Mouse (Mus musculus) heart, embryonic 15.5 days (tissue): ENCODE data around the gene Trem3. TPM values are rescaled to one million over a fixed set of nuclear protein-coding genes. Genes with fewer than 3 reads are reported as not detected.

Experiments
- ATAC-seq: fragments of 200-750 bp; cut with Nextera tagmentation; replicated peaks from 2 replicates; pipeline ENCODE4 v1.8.0; 2017; ENCODE audit warnings: low read depth, moderate TSS enrichment; ENCODE audit not compliant: insufficient number of reproducible peaks, insufficient read depth, low FRiP score
- H3K27ac ChIP-seq: fragments of 300-500 bp; sonication (generic); 2 replicates; pipeline ENCODE4 v1.5.1; 2015; ENCODE audit warnings: mild to moderate bottlenecking, inconsistent platforms
- H3K27me3 ChIP-seq: fragments of 300-500 bp; sonication (generic); 2 replicates; pipeline ENCODE4 v1.6.1; 2015; ENCODE audit warnings: inconsistent platforms
- H3K36me3 ChIP-seq: fragments of 300-500 bp; sonication (generic); 2 replicates; pipeline ENCODE4 v1.6.1; 2015; ENCODE audit warnings: mild to moderate bottlenecking, inconsistent platforms
- H3K4me1 ChIP-seq: fragments of 300-500 bp; sonication (generic); replicated peaks from 2 replicates; pipeline ENCODE4 v1.6.1; 2015; ENCODE audit warnings: inconsistent platforms
- H3K4me2 ChIP-seq: fragments of 300-500 bp; sonication (generic); 2 replicates; pipeline ENCODE4 v1.6.1; 2015; ENCODE audit warnings: inconsistent platforms, mild to moderate bottlenecking, moderate library complexity
- H3K4me3 ChIP-seq: fragments of 300-500 bp; sonication (generic); 2 replicates; pipeline ENCODE4 v1.5.1; 2015; ENCODE audit warnings: mild to moderate bottlenecking, inconsistent platforms
- H3K9ac ChIP-seq: fragments of 300-500 bp; sonication (generic); 2 replicates; pipeline ENCODE4 v1.6.1; 2015; ENCODE audit warnings: mild to moderate bottlenecking, inconsistent platforms
- H3K9me3 ChIP-seq: fragments of 300-500 bp; sonication (generic); replicated peaks from 2 replicates; pipeline ENCODE4 v1.6.1; 2016; ENCODE audit warnings: inconsistent platforms
- WGBS: fragments of 180-500 bp; shearing (Covaris S2); methylation state at CpG from one replicate; pipeline ENCODE4 v1.1.7; 2015; ENCODE audit warnings: mixed read lengths; 5-methylcytosine and 5-hydroxymethylcytosine counted together
- polyA plus RNA-seq: library from polyadenylated mRNA; unstranded; fragments of >200 nt; fragmentation: Nextera tagmentation; extraction: Ambion mirVana; gene quantifications from 2 replicates; pipeline ENCODE4 v1.2.1, GENCODE M21; 2015

Gene Trem3
- polyA plus RNA-seq, 1 experiment from 2014 or later = 0.13 TPM

DNA sequence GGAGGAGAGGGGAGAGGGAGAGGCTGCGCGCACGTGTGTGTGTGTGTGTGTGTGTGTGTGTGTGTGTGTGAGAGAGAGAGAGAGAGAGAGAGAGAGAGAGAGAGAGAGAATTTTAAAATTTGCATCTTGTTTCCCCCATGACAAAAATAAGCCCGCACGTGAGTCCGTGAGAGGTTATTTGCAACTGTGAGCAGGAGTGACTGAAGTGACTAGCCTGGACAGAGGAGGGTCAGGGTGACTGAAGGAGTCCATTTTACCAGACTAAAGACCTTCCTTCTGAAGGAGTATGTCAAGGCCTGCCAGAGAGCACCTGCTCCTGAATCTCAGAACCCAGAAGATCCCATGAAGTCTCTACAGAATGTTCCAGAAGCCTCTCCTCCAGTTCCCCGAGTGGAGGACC is 52.2 kb downstream of the Trem3 start:
- H3K27ac ChIP-seq = no peak overlapping the region
- no peaks in the 10 kb centered on the region for H3K9me3 ChIP-seq
- H3K4me1 ChIP-seq = no peaks in the 10 kb centered on the region
- H3K4me2 ChIP-seq = no peak overlapping the region
- H3K4me3 ChIP-seq = no peak overlapping the region
- no peaks in the 10 kb centered on the region for H3K27me3 ChIP-seq
- ATAC-seq = no peak
- no peak overlapping the region for H3K9ac ChIP-seq
- WGBS = 36% methylated on average over 7 of the region's 7 CpGs
- H3K36me3 ChIP-seq = no peaks in the 10 kb centered on the region

DNA sequence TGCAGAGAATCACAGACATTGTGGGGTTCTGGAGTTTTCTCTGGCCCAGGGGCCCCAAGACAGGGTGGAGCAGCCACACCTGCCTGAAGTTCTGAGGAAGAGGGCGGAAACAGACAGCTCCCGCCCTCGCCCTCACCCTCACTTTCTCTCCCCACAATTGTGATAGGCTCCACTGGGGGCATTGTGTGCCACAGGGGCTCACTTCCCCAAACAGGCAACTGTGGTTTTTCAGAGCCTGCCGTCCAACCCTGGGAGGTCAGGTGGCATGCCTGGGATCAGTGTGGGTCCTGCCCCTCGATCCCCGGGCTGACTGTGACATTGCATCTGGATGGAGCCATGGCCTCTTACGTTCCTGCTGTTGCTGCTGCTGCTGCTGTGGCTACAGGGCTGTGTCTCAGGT is 52.6 kb downstream of the Trem3 start:
- H3K27me3 ChIP-seq = no peaks in the 10 kb centered on the region
- peak overlapping the region; percentile 2; the same call in 1 of the 2 replicates for H3K4me2 ChIP-seq
- no peaks in the 10 kb centered on the region for H3K9me3 ChIP-seq
- no peaks in the 10 kb centered on the region for H3K4me1 ChIP-seq
- no peak overlapping the region for H3K27ac ChIP-seq
- H3K36me3 ChIP-seq = no peaks in the 10 kb centered on the region
- ATAC-seq = no peak
- peak overlapping the region; percentile 10; the same call in 1 of the 2 replicates for H3K4me3 ChIP-seq
- WGBS = 63% methylated on average over 7 of the region's 7 CpGs
- no peak overlapping the region for H3K9ac ChIP-seq

DNA sequence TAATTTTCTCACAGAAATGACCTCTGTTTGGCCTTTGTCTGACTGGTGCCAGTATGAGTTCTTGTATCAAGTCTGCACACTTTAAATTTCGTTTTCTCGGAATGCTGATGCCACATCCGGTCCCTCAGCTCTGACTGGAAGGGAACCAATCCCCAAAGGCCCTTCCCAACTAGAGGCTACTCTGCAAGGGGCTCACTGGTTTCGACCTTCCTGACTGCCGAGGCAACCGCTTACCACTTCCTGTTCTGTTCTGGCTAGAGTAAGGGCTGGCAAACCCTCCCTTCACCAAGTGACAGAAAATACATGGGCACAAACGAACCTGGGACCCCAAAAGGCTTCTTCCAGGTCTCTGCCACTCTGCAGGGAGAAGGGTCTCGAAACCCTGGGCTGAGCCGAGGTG is 53.3 kb downstream of the Trem3 start:
- H3K36me3 ChIP-seq = no peaks in the 10 kb centered on the region
- no peak for ATAC-seq
- no peak overlapping the region for H3K27ac ChIP-seq
- H3K4me3 ChIP-seq = peak overlapping the region; percentile 10; the same call in 1 of the 2 replicates
- no peak overlapping the region for H3K9ac ChIP-seq
- WGBS = 66% methylated on average over 9 of the region's 9 CpGs
- no peaks in the 10 kb centered on the region for H3K9me3 ChIP-seq
- peak overlapping the region; percentile 2; the same call in 1 of the 2 replicates for H3K4me2 ChIP-seq
- H3K4me1 ChIP-seq = no peaks in the 10 kb centered on the region
- no peaks in the 10 kb centered on the region for H3K27me3 ChIP-seq

DNA sequence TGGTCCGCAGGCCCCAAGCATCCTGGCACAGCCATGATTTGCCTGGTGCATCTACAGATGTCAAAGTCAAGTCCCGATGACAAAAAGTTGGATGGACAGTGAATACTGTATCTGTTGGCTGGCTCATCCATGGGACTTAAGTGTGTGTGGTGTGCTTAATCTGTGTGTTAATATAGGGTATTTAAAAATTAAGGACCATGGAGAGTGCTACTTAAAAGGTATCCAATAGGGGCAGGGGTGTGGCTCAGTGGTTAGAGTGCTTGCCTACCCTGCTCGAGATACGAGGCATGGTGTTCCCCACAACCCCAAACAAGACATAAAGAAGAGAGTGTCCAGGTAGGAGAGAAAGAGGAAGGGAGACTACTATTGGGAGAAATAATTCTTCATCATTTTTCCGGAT is 54.2 kb downstream of the Trem3 start:
- 76% methylated on average over 5 of the region's 5 CpGs for whole genome bisulfite sequencing
- H3K27me3 ChIP-seq = no peaks in the 10 kb centered on the region
- no peak overlapping the region for H3K27ac ChIP-seq
- no peak overlapping the region; the same call in 1 of the 2 replicates for H3K4me2 ChIP-seq
- ATAC-seq = no peak
- H3K36me3 ChIP-seq = no peaks in the 10 kb centered on the region
- H3K9ac ChIP-seq = no peak overlapping the region
- no peaks in the 10 kb centered on the region for H3K9me3 ChIP-seq
- no peak overlapping the region for H3K4me3 ChIP-seq
- no peaks in the 10 kb centered on the region for H3K4me1 ChIP-seq

Other genes starting within 250 kb of the Trem3 start
- gene 1700122O11Rik, start 209.5 kb upstream of the Trem3 start, polyA plus RNA-seq = not detected in 2 replicates
- gene 1700067P10Rik, start 158.5 kb upstream of the Trem3 start, polyA plus RNA-seq = not detected in 2 replicates
- not detected in 2 replicates for gene 9830107B12Rik, start 101.5 kb upstream of the Trem3 start, polyA plus RNA-seq
- 0.08 TPM in 1 of 2 replicates, not detected in the other for gene A530064D06Rik, start 80.5 kb upstream of the Trem3 start, polyA plus RNA-seq
- 0.04 and 0.08 TPM in 2 replicates for gene Trem1, start 15.0 kb upstream of the Trem3 start, polyA plus RNA-seq
- gene Treml4, start 16.5 kb downstream of the Trem3 start, polyA plus RNA-seq = 0.23 and 0.42 TPM in 2 replicates
- gene Treml2, start 51.7 kb downstream of the Trem3 start, polyA plus RNA-seq = 0.23 and 1.2 TPM in 2 replicates
- 0.16 and 0.48 TPM in 2 replicates for gene B430306N03Rik, start 68.4 kb downstream of the Trem3 start, polyA plus RNA-seq
- gene Trem2, start 98.6 kb downstream of the Trem3 start, polyA plus RNA-seq = 2.7 and 5.7 TPM in 2 replicates
- 2.5 and 2.6 TPM in 2 replicates for gene Treml1, start 112.1 kb downstream of the Trem3 start, polyA plus RNA-seq
- 8.9 and 10.5 TPM in 2 replicates for gene Nfya, start 162.1 kb downstream of the Trem3 start, polyA plus RNA-seq
- gene Oard1, start 162.2 kb downstream of the Trem3 start, polyA plus RNA-seq = 33.5 and 40.2 TPM in 2 replicates
- gene Apobec2, start 185.2 kb downstream of the Trem3 start, polyA plus RNA-seq = 177 and 212 TPM in 2 replicates
- 7.7 and 8.3 TPM in 2 replicates for gene Tspo2, start 203.7 kb downstream of the Trem3 start, polyA plus RNA-seq
- 0.33 and 0.84 TPM in 2 replicates for gene Unc5cl, start 207.1 kb downstream of the Trem3 start, polyA plus RNA-seq